Mouse (Mus musculus) heart, embryonic 14.5 days (tissue): ENCODE data around the gene Sdhaf1. TPM values are rescaled to one million over a fixed set of nuclear protein-coding genes. Genes with fewer than 3 reads are reported as not detected.
A peak's percentile ranks its signal among the peaks of the same experiment; 100 is the strongest.

ENCODE experiments used
- ATAC-seq: fragments of 200-750 bp; cut with Nextera tagmentation; 2 replicates; pipeline ENCODE4 v1.8.0; 2017; ENCODE audit warnings: low read depth, moderate TSS enrichment; ENCODE audit not compliant: insufficient number of reproducible peaks, insufficient read depth, low FRiP score
- H3K27ac ChIP-seq, 2 experiments: fragments of 200-500 bp in 1 of 2; fragments of 300-500 bp in 1 of 2; sonication (generic) in 1 of 2; replicated peaks in 1 of 2; 2 replicates each; pipeline ENCODE4 v1.5.1; 2012 to 2014; ENCODE audit warnings: low read depth in 2 of 2, low read length in 2 of 2, control low read depth in 1 of 2, mild to moderate bottlenecking in 1 of 2, mixed read lengths in 1 of 2; ENCODE audit not compliant: control insufficient read depth in 1 of 2, insufficient read depth in 1 of 2
- H3K27me3 ChIP-seq: fragments of 300-500 bp; sonication (generic); 2 replicates; pipeline ENCODE4 v1.6.1; 2014; ENCODE audit warnings: mild to moderate bottlenecking, low read length, control low read depth; ENCODE audit not compliant: control insufficient read depth, insufficient read depth
- H3K36me3 ChIP-seq: fragments of 300-500 bp; sonication (generic); 2 replicates; pipeline ENCODE4 v1.6.1; 2014; ENCODE audit warnings: mild to moderate bottlenecking, control low read depth, low read length, mixed read lengths; ENCODE audit not compliant: control insufficient read depth, insufficient read depth
- H3K4me1 ChIP-seq, 2 experiments: fragments of 200-500 bp in 1 of 2; fragments of 300-500 bp in 1 of 2; sonication (generic) in 1 of 2; 2 replicates each; pipeline ENCODE4 v1.6.1; 2012 to 2014; ENCODE audit warnings: low read length in 2 of 2, control low read depth in 1 of 2, mixed read lengths in 1 of 2; ENCODE audit not compliant: control insufficient read depth in 2 of 2, insufficient read depth in 2 of 2
- H3K4me2 ChIP-seq: fragments of 300-500 bp; sonication (generic); 2 replicates; pipeline ENCODE4 v1.6.1; 2014; ENCODE audit warnings: mild to moderate bottlenecking, low read length
- H3K4me3 ChIP-seq, 2 experiments: fragments of 200-500 bp in 1 of 2; fragments of 300-500 bp in 1 of 2; sonication (generic) in 1 of 2; 2 replicates each; pipeline ENCODE4 v1.5.1; 2012 to 2014; ENCODE audit warnings: low read length in 2 of 2, mild to moderate bottlenecking in 2 of 2, control low read depth in 1 of 2, low read depth in 1 of 2, moderate library complexity in 1 of 2; ENCODE audit not compliant: control insufficient read depth in 1 of 2, insufficient read depth in 1 of 2
- H3K9ac ChIP-seq: fragments of 300-500 bp; sonication (generic); 2 replicates; pipeline ENCODE4 v1.6.1; 2014; ENCODE audit warnings: mild to moderate bottlenecking, low read length
- H3K9me3 ChIP-seq: fragments of 300-500 bp; sonication (generic); 2 replicates; pipeline ENCODE4 v1.6.1; 2016; ENCODE audit warnings: low read length, control low read depth; ENCODE audit not compliant: control insufficient read depth
- WGBS: fragments of 180-500 bp; shearing (Covaris S2); extraction: QIAGEN DNeasy Blood & Tissue Kit; methylation state at CpG from one replicate; pipeline ENCODE4 v1.1.7; 2014; 5-methylcytosine and 5-hydroxymethylcytosine counted together
- polyA plus RNA-seq: library from polyadenylated mRNA; unstranded; fragments of >200 nt; fragmentation: Nextera tagmentation; extraction: Ambion mirVana; gene quantifications from 2 replicates; pipeline ENCODE4 v1.2.1, GENCODE M21; 2014

The Sdhaf1 gene
- polyA plus RNA-seq, 1 experiment from 2014 or later = 17.9 TPM

- peaks cover 14% of the 10 kb centered on the region; the same call in 1 of the 2 replicates for H3K36me3 ChIP-seq
- no peaks in the 10 kb centered on the region for H3K9me3 ChIP-seq
- H3K4me2 ChIP-seq = no peak overlapping the region
- H3K9ac ChIP-seq = no peak overlapping the region
- WGBS = 75% methylated on average over 13 of the region's 13 CpGs
- H3K4me3 ChIP-seq = no peak overlapping the region
- H3K4me1 ChIP-seq = peaks cover 6 to 8% of the 10 kb centered on the region in 2 experiments; a peak in 3 of 4 replicates
- H3K27me3 ChIP-seq = no peaks in the 10 kb centered on the region
- no peak for ATAC-seq
- H3K27ac ChIP-seq = no peak overlapping the region
These were observed 7.9 kb downstream of the Sdhaf1 start for GRCm38 (mm10) chr7:30315559-30316529.

- Histone ChIP-seq H3K9ac (peak within 1 kb of the TSS; percentile 67), H3K4me1 (peaks cover 6 to 10% of the 10 kb centered on the region in 2 experiments; a peak in 3 of 4 replicates), H3K27me3 (no peaks in the 10 kb centered on the region), H3K4me3 (peak within 1 kb of the TSS; percentile 26 to 36), H3K4me2 (peak within 1 kb of the TSS; percentile 59), H3K36me3 (peaks cover 14% of the 10 kb centered on the region; the same call in 1 of the 2 replicates), H3K9me3 (no peaks in the 10 kb centered on the region), H3K27ac (no peak within 1 kb of the TSS)
- 3% methylated on average over 9 of the region's 9 CpGs for whole genome bisulfite sequencing
- no peak for ATAC-seq
These were observed 9.0 kb downstream of the Sdhaf1 start, which contains the start of gene Syne4 for GRCm38 (mm10) chr7:30314721-30315155. Gene Syne4 (plus strand): TSS chr7:30314807.

GRCm38 (mm10) chr7:30313666-30314320, 9.9 kb downstream of the Sdhaf1 start:
- H3K4me3 ChIP-seq = no peak overlapping the region
- WGBS = 46% methylated on average over 27 of the region's 27 CpGs
- ATAC-seq = no peak

GRCm38 (mm10) chr7:30310136-30310535, 13.6 kb downstream of the Sdhaf1 start:
- no peak for ATAC-seq
- H3K4me2 ChIP-seq = no peak overlapping the region

More at GRCm38 (mm10) chr7:30313666-30314320, 9.9 kb downstream of the Sdhaf1 start:
- H3K27ac ChIP-seq = no peak overlapping the region
- H3K36me3 ChIP-seq = peaks cover 14% of the 10 kb centered on the region; the same call in 1 of the 2 replicates
- no peak overlapping the region for H3K9ac ChIP-seq
- H3K9me3 ChIP-seq = no peaks in the 10 kb centered on the region
- H3K27me3 ChIP-seq = no peaks in the 10 kb centered on the region
- H3K4me1 ChIP-seq = peaks cover 12 to 18% of the 10 kb centered on the region in 2 experiments; a peak in 3 of 4 replicates
- no peak overlapping the region for H3K4me2 ChIP-seq

GRCm38 (mm10) chr7:30309395-30310129, 14.1 kb downstream of the Sdhaf1 start:
- Histone ChIP-seq H3K9ac (peak overlapping the region; percentile 85), H3K9me3 (no peaks in the 10 kb centered on the region), H3K36me3 (peaks cover 14% of the 10 kb centered on the region; the same call in 1 of the 2 replicates), H3K27me3 (no peaks in the 10 kb centered on the region), H3K4me1 (peaks cover 10 to 19% of the 10 kb centered on the region in 2 experiments), H3K4me3 (peak overlapping the region; percentile 70 to 76), H3K4me2 (peak overlapping the region; percentile 91), H3K27ac (no peak overlapping the region)
- 60% methylated on average over 15 of the region's 15 CpGs for WGBS
- ATAC-seq = no peak

More at GRCm38 (mm10) chr7:30310136-30310535, 13.6 kb downstream of the Sdhaf1 start:
- Histone ChIP-seq H3K4me1 (peaks cover 14 to 24% of the 10 kb centered on the region in 2 experiments), H3K9ac (no peak overlapping the region), H3K27me3 (no peaks in the 10 kb centered on the region), H3K36me3 (peaks cover 14% of the 10 kb centered on the region; the same call in 1 of the 2 replicates), H3K27ac (no peak overlapping the region), H3K9me3 (no peaks in the 10 kb centered on the region), H3K4me3 (no peak overlapping the region)
- 88% methylated on average over 12 of the region's 12 CpGs for WGBS

- no peaks in the 10 kb centered on the region for H3K27me3 ChIP-seq
- ATAC-seq = peak; percentile 99
- H3K9me3 ChIP-seq = no peaks in the 10 kb centered on the region
- peak within 1 kb of the TSS; percentile 85 for H3K9ac ChIP-seq
- peak within 1 kb of the TSS; percentile 90 to 94 for H3K27ac ChIP-seq
- peak within 1 kb of the TSS; percentile 91 for H3K4me2 ChIP-seq
- peak within 1 kb of the TSS; percentile 70 to 76 for H3K4me3 ChIP-seq
- WGBS = 4% methylated on average over 27 of the region's 27 CpGs
- peaks cover 14% of the 10 kb centered on the region for H3K36me3 ChIP-seq
- peaks cover 9 to 16% of the 10 kb centered on the region in 2 experiments for H3K4me1 ChIP-seq
These were observed 15.4 kb downstream of the Sdhaf1 start, which contains the start of gene Alkbh6 for GRCm38 (mm10) chr7:30308076-30309005. Gene Alkbh6 (plus strand): TSS chr7:30308717.
